Mouse (Mus musculus): ENCODE data around the gene Rinl.
A peak's percentile ranks its signal among the peaks of the same experiment; 100 is the strongest.

GRCm38 (mm10) chr7:28810107-28811066, 21.6 kb downstream of the Rinl start:
- peak; percentile 30; the same call in 1 of the 2 replicates for TF ChIP-seq CTCF (IDR thresholded peaks at IDR 0.05; ENCODE audit: extremely low read depth, insufficient read length, insufficient replicate concordance, low read depth, low read length)
- TF ChIP-seq POLR2A (IDR thresholded peaks at IDR 0.05; ENCODE audit: low read depth, low read length): peak; percentile 70
